Mouse (Mus musculus): ENCODE results near the gene Hbp1. TPM values are rescaled to one million over a fixed set of nuclear protein-coding genes. Genes with fewer than 3 reads are reported as not detected.

Hbp1 gene
- polyA plus RNA-seq, 1 experiment from 2014 or later = 97.8 TPM

GRCm38 (mm10) chr12:31977613-31978195 lies 27.4 kb upstream of the Hbp1 start:
- Histone ChIP-seq H3K4me1 (peaks cover 3% of the 10 kb centered on the region; the same call in 1 of the 2 replicates), H3K36me3 (no peaks in the 10 kb centered on the region), H3K4me3 (replicated peaks) (no peak overlapping the region), H3K9me3 (no peaks in the 10 kb centered on the region), H3K9ac (no peak overlapping the region), H3K27ac (no peak overlapping the region), H3K4me2 (no peak overlapping the region), H3K27me3 (replicated peaks) (no peaks in the 10 kb centered on the region)
- ATAC-seq (ENCODE audit: insufficient read depth, low FRiP score, low read depth) = no peak
- WGBS = 73% methylated on average over 12 of the region's 12 CpGs

- Histone ChIP-seq H3K9me3 (no peaks in the 10 kb centered on the region), H3K9ac (no peak overlapping the region), H3K27me3 (replicated peaks) (no peaks in the 10 kb centered on the region), H3K27ac (no peak overlapping the region), H3K4me2 (no peak overlapping the region), H3K4me1 (peaks cover 3% of the 10 kb centered on the region; the same call in 1 of the 2 replicates), H3K36me3 (no peaks in the 10 kb centered on the region), H3K4me3 (replicated peaks) (no peak overlapping the region)
- WGBS = 45% methylated on average over 7 of the region's 7 CpGs
- no peak for ATAC-seq (ENCODE audit: insufficient read depth, low FRiP score, low read depth)
Measured at GRCm38 (mm10) chr12:31976544-31976943, 26.2 kb upstream of the Hbp1 start.

DNA sequence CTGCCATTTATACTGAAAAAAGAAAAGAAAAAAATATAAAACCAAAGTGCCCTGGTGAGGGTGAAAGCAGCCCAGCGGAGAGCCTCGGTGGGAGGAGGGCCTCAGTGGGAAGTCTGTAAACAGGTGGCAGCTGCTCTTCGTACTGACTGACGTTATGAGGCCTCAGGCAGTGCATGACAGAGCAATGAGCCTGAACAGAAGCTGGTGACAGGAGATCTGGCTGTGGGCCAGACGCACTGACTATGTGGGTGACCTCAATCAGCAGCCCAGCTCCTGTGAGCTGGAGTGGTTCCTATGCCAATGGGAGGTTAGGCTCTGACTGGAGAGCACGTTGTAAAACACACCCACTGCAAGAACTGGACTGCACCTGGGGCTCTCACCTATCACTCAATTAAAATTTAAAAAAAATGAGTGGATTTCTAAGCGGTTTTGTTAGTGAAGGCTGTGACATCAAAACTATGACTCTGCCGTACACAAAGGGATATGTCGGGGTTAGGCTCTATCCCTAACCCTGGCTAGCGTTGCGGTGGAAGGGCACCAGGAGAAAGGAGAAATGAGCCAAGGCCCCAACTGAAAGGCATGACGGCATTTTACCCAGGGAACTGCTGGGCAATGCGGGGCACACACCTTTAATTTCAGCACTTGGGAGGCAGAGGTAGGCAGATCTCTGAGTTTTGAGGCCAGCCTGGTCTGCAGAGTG lies 23.3 kb upstream of the Hbp1 start:
- H3K27me3 ChIP-seq (replicated peaks) = no peaks in the 10 kb centered on the region
- no peak overlapping the region for H3K4me2 ChIP-seq
- H3K9me3 ChIP-seq = no peaks in the 10 kb centered on the region
- peak; percentile 97 for ATAC-seq (ENCODE audit: insufficient read depth, low FRiP score, low read depth)
- 59% methylated on average over 13 of the region's 13 CpGs for WGBS
- H3K4me1 ChIP-seq = peaks cover 3% of the 10 kb centered on the region; the same call in 1 of the 2 replicates
- H3K27ac ChIP-seq = no peak overlapping the region
- H3K36me3 ChIP-seq = no peaks in the 10 kb centered on the region
- no peak overlapping the region for H3K9ac ChIP-seq
- no peak overlapping the region for H3K4me3 ChIP-seq (replicated peaks)

GRCm38 (mm10) chr12:31971547-31971946 lies 21.2 kb upstream of the Hbp1 start:
- peaks cover 3% of the 10 kb centered on the region for H3K4me1 ChIP-seq
- 88% methylated on average over 8 of the region's 8 CpGs for WGBS
- no peak for ATAC-seq (ENCODE audit: insufficient read depth, low FRiP score, low read depth)
- H3K9ac ChIP-seq = no peak overlapping the region
- H3K9me3 ChIP-seq = no peaks in the 10 kb centered on the region
- no peaks in the 10 kb centered on the region for H3K27me3 ChIP-seq (replicated peaks)
- no peak overlapping the region for H3K27ac ChIP-seq
- no peak overlapping the region for H3K4me3 ChIP-seq (replicated peaks)
- H3K36me3 ChIP-seq = no peaks in the 10 kb centered on the region
- no peak overlapping the region for H3K4me2 ChIP-seq

- Histone ChIP-seq H3K27me3 (replicated peaks) (no peaks in the 10 kb centered on the region), H3K4me3 (replicated peaks) (no peak overlapping the region), H3K4me1 (peaks cover 3% of the 10 kb centered on the region), H3K9ac (no peak overlapping the region), H3K4me2 (no peak overlapping the region), H3K9me3 (no peaks in the 10 kb centered on the region), H3K27ac (no peak overlapping the region), H3K36me3 (no peaks in the 10 kb centered on the region)
- ATAC-seq (ENCODE audit: insufficient read depth, low FRiP score, low read depth) = no peak
- 28% methylated on average over 1 of the region's 1 CpGs for WGBS
Measured at GRCm38 (mm10) chr12:31969111-31969510, 18.8 kb upstream of the Hbp1 start.

GRCm38 (mm10) chr12:31967536-31967935 lies 17.2 kb upstream of the Hbp1 start:
- Histone ChIP-seq H3K4me1 (no peaks in the 10 kb centered on the region; the same call in 1 of the 2 replicates), H3K27me3 (replicated peaks) (no peaks in the 10 kb centered on the region), H3K9ac (no peak overlapping the region), H3K4me2 (no peak overlapping the region), H3K4me3 (replicated peaks) (no peak overlapping the region), H3K9me3 (no peaks in the 10 kb centered on the region), H3K36me3 (no peaks in the 10 kb centered on the region), H3K27ac (no peak overlapping the region)
- no peak for ATAC-seq (ENCODE audit: insufficient read depth, low FRiP score, low read depth)
- WGBS = 6% methylated on average over 2 of the region's 2 CpGs

- H3K4me1 ChIP-seq = no peaks in the 10 kb centered on the region; the same call in 1 of the 2 replicates
- H3K9ac ChIP-seq = no peak overlapping the region
- H3K27me3 ChIP-seq (replicated peaks) = no peaks in the 10 kb centered on the region
- no peak overlapping the region for H3K4me3 ChIP-seq (replicated peaks)
- no peaks in the 10 kb centered on the region for H3K9me3 ChIP-seq
- H3K27ac ChIP-seq = no peak overlapping the region
- 74% methylated on average over 4 of the region's 4 CpGs for WGBS
- ATAC-seq (ENCODE audit: insufficient read depth, low FRiP score, low read depth) = peak; percentile 60; the same call in 1 of the 2 replicates
- H3K36me3 ChIP-seq = no peaks in the 10 kb centered on the region
- H3K4me2 ChIP-seq = no peak overlapping the region
Measured at GRCm38 (mm10) chr12:31966405-31966804, 16.1 kb upstream of the Hbp1 start.

DNA sequence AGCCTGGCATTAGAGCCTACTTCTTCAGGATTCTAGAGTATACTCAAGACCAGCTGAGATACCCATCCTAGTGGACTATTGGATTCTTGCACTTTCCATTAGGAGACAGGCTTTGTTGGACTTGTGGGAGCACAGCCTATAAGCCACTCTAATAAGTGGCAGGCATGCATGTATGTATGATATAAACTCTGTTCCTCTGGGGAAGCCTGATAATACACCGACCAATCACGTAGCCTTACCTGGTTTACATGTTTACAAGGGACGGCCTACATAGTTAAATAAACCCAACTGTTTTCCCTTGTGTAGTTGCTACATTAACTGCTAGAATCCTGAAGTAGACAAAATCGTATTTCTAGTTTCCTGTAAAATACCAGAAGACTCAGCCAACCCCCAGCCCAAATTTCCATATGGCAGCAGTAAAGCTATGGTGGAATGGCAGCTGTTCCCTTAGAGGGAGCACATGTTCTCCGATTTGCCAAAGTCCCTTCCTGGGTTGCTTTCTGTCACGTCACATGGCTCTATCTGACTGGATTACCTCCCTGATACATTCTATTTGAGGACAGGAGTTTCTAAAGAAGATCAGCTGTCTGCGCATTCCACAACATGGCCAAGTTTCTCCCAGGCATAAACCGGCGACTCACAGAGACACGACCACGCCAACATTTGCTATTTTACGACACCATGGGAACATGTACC lies 15.3 kb upstream of the Hbp1 start:
- no peaks in the 10 kb centered on the region for H3K27me3 ChIP-seq (replicated peaks)
- no peak overlapping the region for H3K27ac ChIP-seq
- H3K4me1 ChIP-seq = no peaks in the 10 kb centered on the region; the same call in 1 of the 2 replicates
- H3K9ac ChIP-seq = no peak overlapping the region
- no peak for ATAC-seq (ENCODE audit: insufficient read depth, low FRiP score, low read depth)
- H3K4me2 ChIP-seq = no peak overlapping the region
- WGBS = 85% methylated on average over 12 of the region's 12 CpGs
- H3K9me3 ChIP-seq = no peaks in the 10 kb centered on the region
- H3K4me3 ChIP-seq (replicated peaks) = no peak overlapping the region
- H3K36me3 ChIP-seq = no peaks in the 10 kb centered on the region

DNA sequence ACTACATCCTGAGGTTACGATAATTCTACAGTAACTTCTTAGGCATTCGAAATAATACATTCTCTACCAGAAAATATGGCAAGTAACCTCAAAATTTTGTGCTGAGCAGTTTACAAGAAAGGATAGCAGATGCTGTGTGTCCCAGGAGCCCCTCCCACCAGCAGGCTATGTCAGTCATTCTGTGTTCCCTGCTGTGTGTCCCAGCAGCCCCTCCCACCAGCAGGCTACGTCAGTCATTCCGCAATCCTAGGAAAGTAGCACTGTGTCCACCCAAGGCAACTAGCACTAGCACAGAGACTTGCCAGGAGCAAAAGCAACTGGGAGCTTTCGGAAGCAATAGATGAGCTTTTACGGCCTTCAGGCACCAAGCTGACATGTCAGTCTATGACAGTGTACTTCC lies 13.7 kb upstream of the Hbp1 start:
- Histone ChIP-seq H3K9me3 (no peaks in the 10 kb centered on the region), H3K4me2 (no peak overlapping the region), H3K9ac (no peak overlapping the region), H3K4me1 (no peaks in the 10 kb centered on the region; the same call in 1 of the 2 replicates), H3K27me3 (replicated peaks) (no peaks in the 10 kb centered on the region), H3K4me3 (replicated peaks) (no peak overlapping the region), H3K36me3 (no peaks in the 10 kb centered on the region), H3K27ac (no peak overlapping the region)
- WGBS = 88% methylated on average over 6 of the region's 6 CpGs
- ATAC-seq (ENCODE audit: insufficient read depth, low FRiP score, low read depth) = no peak

- no peaks in the 10 kb centered on the region for H3K27me3 ChIP-seq (replicated peaks)
- no peak for ATAC-seq (ENCODE audit: insufficient read depth, low FRiP score, low read depth)
- no peak overlapping the region for H3K27ac ChIP-seq
- 84% methylated on average over 4 of the region's 4 CpGs for WGBS
- no peaks in the 10 kb centered on the region for H3K36me3 ChIP-seq
- H3K4me1 ChIP-seq = no peaks in the 10 kb centered on the region
- H3K9ac ChIP-seq = no peak overlapping the region
- H3K9me3 ChIP-seq = no peaks in the 10 kb centered on the region
- H3K4me3 ChIP-seq (replicated peaks) = no peak overlapping the region
- no peak overlapping the region for H3K4me2 ChIP-seq
Measured at GRCm38 (mm10) chr12:31955843-31956242, 5.5 kb upstream of the Hbp1 start.

- Histone ChIP-seq H3K27me3 (replicated peaks) (no peaks in the 10 kb centered on the region), H3K4me1 (no peaks in the 10 kb centered on the region), H3K9ac (peak overlapping the region; percentile 41; the same call in 1 of the 2 replicates), H3K36me3 (no peaks in the 10 kb centered on the region), H3K4me3 (replicated peaks) (peak overlapping the region; percentile 46), H3K9me3 (no peaks in the 10 kb centered on the region), H3K4me2 (peak overlapping the region; percentile 79), H3K27ac (peak overlapping the region; percentile 85)
- ATAC-seq (ENCODE audit: insufficient read depth, low FRiP score, low read depth) = no peak
- 2% methylated on average over 9 of the region's 9 CpGs for WGBS
Measured at GRCm38 (mm10) chr12:31950659-31951031, 310 bp upstream of the Hbp1 start.

DNA sequence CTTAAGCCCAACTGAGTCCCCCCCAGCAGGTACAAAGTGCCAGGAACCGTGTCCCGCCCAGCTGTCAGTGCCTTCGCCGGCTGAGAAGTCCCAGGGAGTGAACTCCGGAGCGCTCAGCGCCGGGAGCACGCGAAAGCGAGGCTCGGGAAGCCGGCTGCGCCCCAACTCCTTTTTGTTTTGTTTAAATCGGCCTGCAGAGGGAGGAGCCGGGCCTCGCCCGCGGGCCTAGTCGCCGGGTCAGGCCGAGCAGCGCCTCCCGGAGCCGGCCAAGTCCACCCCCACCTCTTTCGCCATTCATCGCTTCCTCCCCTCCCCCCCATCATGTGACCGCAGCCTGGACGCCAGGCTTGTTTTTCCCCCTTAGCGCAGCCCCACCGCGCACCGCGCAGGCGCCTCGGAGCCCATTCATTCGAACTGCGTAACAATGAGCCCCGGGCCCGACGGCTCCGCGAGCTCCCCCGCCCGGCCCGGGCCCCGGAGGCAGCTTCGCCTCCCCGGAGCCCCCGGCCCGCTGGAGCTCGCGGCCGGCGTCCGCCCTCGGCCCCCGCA lies 1.1 kb downstream of the Hbp1 start:
- Histone ChIP-seq H3K27me3 (replicated peaks) (no peaks in the 10 kb centered on the region), H3K9ac (peak overlapping the region; percentile 59), H3K4me2 (peak overlapping the region; percentile 66), H3K36me3 (no peaks in the 10 kb centered on the region), H3K4me1 (no peaks in the 10 kb centered on the region), H3K9me3 (no peaks in the 10 kb centered on the region), H3K4me3 (replicated peaks) (peak overlapping the region; percentile 85), H3K27ac (peak overlapping the region; percentile 98)
- WGBS = under 1% methylated on average over 57 of the region's 58 CpGs
- ATAC-seq (ENCODE audit: insufficient read depth, low FRiP score, low read depth) = peak; percentile 75
